Mouse (Mus musculus) liver, embryonic 11.5 days (tissue): ENCODE data around the gene Csgalnact2. TPM values are rescaled to one million over a fixed set of nuclear protein-coding genes. Genes with fewer than 3 reads are reported as not detected.
A peak's percentile ranks its signal among the peaks of the same experiment; 100 is the strongest.

ENCODE experiments used
- ATAC-seq: fragments of 200-750 bp; cut with Nextera tagmentation; replicated peaks from 2 replicates; pipeline ENCODE4 v1.8.0; 2017; ENCODE audit warnings: moderate number of reproducible peaks, mild to moderate bottlenecking, moderate TSS enrichment, moderate library complexity; ENCODE audit not compliant: low FRiP score
- DNase-seq: peaks from one replicate; pipeline ENCODE4 v3.0.0-alpha.2; 2017; ENCODE audit warnings: low spot score
- H3K27ac ChIP-seq: fragments of 300-500 bp; sonication (generic); 2 replicates; pipeline ENCODE4 v1.5.1; 2014; ENCODE audit warnings: mild to moderate bottlenecking, low read depth, low read length, control low read depth
- H3K27me3 ChIP-seq: fragments of 300-500 bp; sonication (generic); replicated peaks from 2 replicates; pipeline ENCODE4 v1.6.1; 2014; ENCODE audit warnings: low read length, mixed read lengths; ENCODE audit not compliant: control insufficient read depth, insufficient read depth
- H3K36me3 ChIP-seq: fragments of 300-500 bp; sonication (generic); 2 replicates; pipeline ENCODE4 v1.6.1; 2014; ENCODE audit warnings: mild to moderate bottlenecking, low read length, moderate library complexity, mixed read lengths; ENCODE audit not compliant: control insufficient read depth, insufficient read depth
- H3K4me1 ChIP-seq: fragments of 300-500 bp; sonication (generic); replicated peaks from 2 replicates; pipeline ENCODE4 v1.6.1; 2014; ENCODE audit warnings: low read length, mixed read lengths; ENCODE audit not compliant: control insufficient read depth, insufficient read depth
- H3K4me2 ChIP-seq: fragments of 300-500 bp; sonication (generic); 2 replicates; pipeline ENCODE4 v1.6.1; 2014; ENCODE audit warnings: mild to moderate bottlenecking, control low read depth, moderate library complexity
- H3K4me3 ChIP-seq: fragments of 300-500 bp; sonication (generic); 2 replicates; pipeline ENCODE4 v1.5.1; 2014; ENCODE audit warnings: low read depth, low read length, control low read depth
- H3K9ac ChIP-seq: fragments of 300-500 bp; sonication (generic); 2 replicates; pipeline ENCODE4 v1.6.1; 2014; ENCODE audit warnings: low read depth, low read length, control low read depth
- H3K9me3 ChIP-seq: fragments of 300-500 bp; sonication (generic); 2 replicates; pipeline ENCODE4 v1.6.1; 2016; ENCODE audit warnings: low read length, inconsistent platforms, mixed read lengths; ENCODE audit not compliant: control insufficient read depth
- WGBS: fragments of 180-500 bp; shearing (Covaris S2); extraction: QIAGEN DNeasy Blood & Tissue Kit; methylation state at CpG from one replicate; pipeline ENCODE4 v1.1.7; 2014; 5-methylcytosine and 5-hydroxymethylcytosine counted together
- microRNA-seq: library from miRNA; unstranded; fragments of <30 nt; microRNA quantifications from one replicate; pipeline ENCODE4, GENCODE M21; 2017; ENCODE audit warnings: borderline number of aligned reads
- polyA plus RNA-seq: library from polyadenylated mRNA; unstranded; fragments of >200 nt; fragmentation: Nextera tagmentation; extraction: Ambion mirVana; gene quantifications from 2 replicates; pipeline ENCODE4 v1.2.1, GENCODE M21; 2014

Gene Csgalnact2
- polyA plus RNA-seq, 1 experiment from 2014 or later: 14.3 TPM

DNA sequence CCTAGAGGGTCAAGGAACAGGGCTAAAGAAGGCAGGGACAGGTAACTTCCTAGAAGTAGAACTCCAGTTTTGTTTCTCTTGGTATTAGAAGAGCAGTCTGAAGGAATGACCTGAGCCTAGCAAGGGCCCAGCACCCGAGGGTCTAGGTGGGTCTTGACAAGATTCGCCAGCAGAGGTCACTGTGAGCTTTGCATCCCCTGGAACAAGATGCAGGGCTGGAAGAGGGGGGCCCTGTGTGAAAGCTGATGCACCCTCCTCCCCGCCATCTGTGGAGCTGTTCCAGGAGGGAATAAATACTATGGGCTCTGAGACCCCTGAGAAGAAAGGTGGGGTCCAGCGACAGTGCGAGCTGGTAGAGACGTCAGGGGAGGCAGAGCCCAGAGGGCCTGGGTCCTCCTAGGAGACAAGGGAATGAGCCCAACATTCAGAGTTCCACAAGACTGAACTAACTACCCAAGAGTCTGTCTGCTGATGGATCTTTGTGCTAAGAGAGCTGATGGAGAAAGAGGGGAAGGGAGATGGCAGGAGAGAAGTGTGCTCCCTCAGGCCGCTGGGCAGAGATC, 73.9 kb downstream of the Csgalnact2 start:
- Histone ChIP-seq H3K9ac (no peak overlapping the region), H3K9me3 (no peaks in the 10 kb centered on the region), H3K4me2 (peak overlapping the region; percentile 86; the same call in 1 of the 2 replicates), H3K27ac (no peak overlapping the region), H3K4me1 (0 out of 2 replicates have a peak, but pooled peaks cover 2% of the 10 kb centered on the region), H3K4me3 (no peak overlapping the region), H3K36me3 (no peaks in the 10 kb centered on the region), H3K27me3 (peaks cover 35% of the 10 kb centered on the region)
- DNase-seq: peak; percentile 46
- 15% methylated on average over 7 of the region's 7 CpGs for WGBS
- no peak for ATAC-seq

DNA sequence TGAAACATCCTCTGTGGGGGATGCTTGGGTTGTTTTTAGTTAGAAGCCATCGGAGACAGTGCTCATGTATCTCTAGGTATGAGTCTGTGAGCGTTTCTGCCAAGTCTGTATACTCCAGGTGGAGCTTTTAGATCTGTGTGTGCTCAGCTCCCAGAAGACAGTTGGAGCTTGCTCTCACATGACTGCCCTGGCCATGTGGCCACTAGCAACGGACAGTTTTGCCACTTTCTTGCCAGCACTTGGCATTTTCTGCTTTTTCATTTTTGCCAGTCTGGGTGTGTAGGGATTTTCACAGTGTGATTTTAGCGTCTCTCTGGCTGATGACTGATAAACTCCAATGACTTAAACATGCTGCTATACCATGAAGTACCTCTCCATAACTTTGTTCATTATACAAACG, 75.7 kb downstream of the Csgalnact2 start:
- no peaks in the 10 kb centered on the region for H3K36me3 ChIP-seq
- WGBS: 56% methylated on average over 5 of the region's 5 CpGs
- DNase-seq (no peak), ATAC-seq (no peak)
- no peak overlapping the region for H3K27ac ChIP-seq
- no peak overlapping the region for H3K4me3 ChIP-seq
- H3K4me1 ChIP-seq: 0 out of 2 replicates have a peak, but pooled peaks cover 2% of the 10 kb centered on the region
- H3K9me3 ChIP-seq: no peaks in the 10 kb centered on the region
- no peak overlapping the region for H3K9ac ChIP-seq
- H3K27me3 ChIP-seq: peaks cover 35% of the 10 kb centered on the region
- no peak overlapping the region for H3K4me2 ChIP-seq

DNA sequence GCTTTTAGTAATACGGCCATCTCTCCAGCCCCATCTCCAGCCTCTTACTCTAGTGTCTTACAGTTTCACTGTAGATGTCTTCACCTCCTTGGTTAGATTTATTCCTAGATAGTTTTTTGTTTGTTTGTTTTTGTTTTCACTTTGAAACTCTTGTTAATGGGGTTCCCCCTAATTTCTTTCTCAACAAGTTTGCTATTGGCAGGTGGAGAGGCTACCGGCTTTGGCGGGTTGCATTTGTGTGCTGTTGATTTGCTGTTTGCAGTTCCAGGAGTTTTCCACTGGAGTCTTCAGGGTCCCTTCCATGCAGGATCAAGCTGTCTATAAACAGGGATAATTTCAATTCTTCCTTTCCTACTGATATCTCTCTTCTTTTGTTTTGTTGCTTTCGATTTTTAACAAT, 77.7 kb downstream of the Csgalnact2 start:
- H3K9ac ChIP-seq: no peak overlapping the region
- no peaks in the 10 kb centered on the region for H3K9me3 ChIP-seq
- ATAC-seq: no peak
- no peak overlapping the region for H3K4me2 ChIP-seq
- no peak for DNase-seq
- H3K36me3 ChIP-seq: no peaks in the 10 kb centered on the region
- WGBS: 88% methylated on average over 4 of the region's 4 CpGs
- H3K27me3 ChIP-seq: peaks cover 24% of the 10 kb centered on the region
- H3K27ac ChIP-seq: no peak overlapping the region
- no peak overlapping the region for H3K4me3 ChIP-seq
- 0 out of 2 replicates have a peak, but pooled peaks cover under 1% of the 10 kb centered on the region for H3K4me1 ChIP-seq

Small RNA genes within 50 kb of the gene (microRNA-seq; reads per million reads assigned to microRNA genes)
- not detected for gene Mir7044

Other genes starting within 250 kb of the Csgalnact2 start
- 960 and 1,037 TPM in 2 replicates for gene Hnrnpf, start 238.8 kb downstream of the Csgalnact2 start, polyA plus RNA-seq
- gene Fxyd4, start 201.4 kb downstream of the Csgalnact2 start, polyA plus RNA-seq: 1.2 and 2.1 TPM in 2 replicates
- 0.08 TPM in 1 of 2 replicates, not detected in the other for gene Rasgef1a, start 127.7 kb downstream of the Csgalnact2 start, polyA plus RNA-seq
- gene Ret, start 58.6 kb upstream of the Csgalnact2 start, polyA plus RNA-seq: 0.91 and 0.95 TPM in 2 replicates